10 mouse cellular contexts compared by ENCODE assay signal in the genomic region with DNA sequence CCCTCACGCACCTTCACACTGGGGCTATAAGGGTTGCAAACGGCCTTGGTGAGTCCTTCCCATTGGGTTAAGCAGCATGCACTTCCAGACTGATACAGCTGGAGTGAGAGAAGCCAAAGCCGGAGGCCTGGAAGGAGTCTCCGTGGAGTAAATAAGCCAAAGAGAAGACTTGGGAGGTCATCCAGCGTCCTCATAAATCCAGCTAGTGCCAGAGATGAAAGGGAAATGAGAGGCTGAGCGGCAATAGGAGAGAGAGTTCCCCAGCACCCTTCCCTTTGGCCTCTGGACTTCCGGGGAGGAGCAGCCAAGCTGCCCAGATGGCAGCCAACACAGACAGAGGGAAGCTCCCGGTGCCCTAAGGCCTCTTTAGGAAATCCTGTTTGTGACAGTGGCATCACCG. TPM values are rescaled to one million over a fixed set of nuclear protein-coding genes. Genes with fewer than 3 reads are reported as not detected.
DNase-seq lines count a peak whose midpoint lies in the region; ATAC-seq lines count a peak whose summit lies in the region.
"Had no signal": no experiment of that assay in that cellular context is flagged by ENCODE, and none has a peak within 500 bp of the region (broad histone marks: within the 10 kb centered on the region; RNA-seq: fewer than 3 reads in every experiment).

No protein-coding gene starts in this region.

- peak; percentile 76 for ATAC-seq in lung, embryonic 16.5 days (ENCODE audit: low read depth)
- no peak for ATAC-seq in hindbrain, embryonic 16.5 days

- no peaks in the 10 kb centered on the region for H3K36me3 ChIP-seq in lung, embryonic 16.5 days (ENCODE audit: control insufficient read depth, insufficient read depth, low read length)
- no peaks in the 10 kb centered on the region for H3K36me3 ChIP-seq in hindbrain, embryonic 16.5 days (ENCODE audit: control insufficient read depth, insufficient read depth, low read length)
- H3K36me3 ChIP-seq: embryonic facial prominence, embryonic 15.5 days; neural tube, embryonic 12.5 days had no signal

- no peak overlapping the region for H3K9ac ChIP-seq in lung, embryonic 16.5 days (ENCODE audit: low read length)
- no peak overlapping the region for H3K9ac ChIP-seq in hindbrain, embryonic 16.5 days (ENCODE audit: low read depth, low read length)
- H3K9ac ChIP-seq: embryonic facial prominence, embryonic 15.5 days; neural tube, embryonic 12.5 days had no signal

- no peaks in the 10 kb centered on the region for H3K27me3 ChIP-seq in lung, embryonic 16.5 days (ENCODE audit: control insufficient read depth, insufficient read depth, low read depth, low read length)
- H3K27me3 ChIP-seq in hindbrain, embryonic 16.5 days (replicated peaks; ENCODE audit: control insufficient read depth, insufficient read depth, low read length) = no peaks in the 10 kb centered on the region
- H3K27me3 ChIP-seq: embryonic facial prominence, embryonic 15.5 days; neural tube, embryonic 12.5 days had no signal

- H3K27ac ChIP-seq in lung, embryonic 16.5 days (ENCODE audit: low read length) = peak overlapping the region; percentile 74
- no peak overlapping the region for H3K27ac ChIP-seq in hindbrain, embryonic 16.5 days (ENCODE audit: low read depth, low read length)
- H3K27ac ChIP-seq: embryonic facial prominence, embryonic 15.5 days; neural tube, embryonic 12.5 days had no signal

- no peak overlapping the region for H3K4me2 ChIP-seq in lung, embryonic 16.5 days (ENCODE audit: low read depth, low read length)
- no peak overlapping the region for H3K4me2 ChIP-seq in hindbrain, embryonic 16.5 days (ENCODE audit: low read length)
- H3K4me2 ChIP-seq: embryonic facial prominence, embryonic 15.5 days; neural tube, embryonic 12.5 days had no signal

- peaks cover 23% of the 10 kb centered on the region for H3K4me1 ChIP-seq in lung, embryonic 16.5 days (replicated peaks; ENCODE audit: control insufficient read depth, insufficient read depth, low read length)
- H3K4me1 ChIP-seq in hindbrain, embryonic 16.5 days (ENCODE audit: control insufficient read depth, insufficient read depth, low read depth, low read length) = no peaks in the 10 kb centered on the region

- 46% methylated on average over 9 of the region's 9 CpGs for WGBS in lung, embryonic 16.5 days
- 78% methylated on average over 9 of the region's 9 CpGs for WGBS in hindbrain, embryonic 16.5 days

- DNase-seq in adrenal gland, adult (ENCODE audit: inconsistent age in 2 of 2, low spot score in 1 of 2) = peak; percentile 81 to 92
- peak; percentile 40 for DNase-seq in gastrocnemius, adult 18-20 months (ENCODE audit: low spot score)
- DNase-seq in kidney, adult 18-20 months = peak; percentile 71
- DNase-seq in natural killer cell, adult 2 months (ENCODE audit: low spot score in 2 of 2) = no peak
- DNase-seq in cerebellum, adult 8-10 months = no peak
- DNase-seq in left cerebral cortex, adult 18-20 months (ENCODE audit: low spot score in 2 of 2) = no peak

- no peaks in the 10 kb centered on the region for H3K9me3 ChIP-seq in lung, embryonic 16.5 days (ENCODE audit: control insufficient read depth, low read length)
- H3K9me3 ChIP-seq in hindbrain, embryonic 16.5 days (ENCODE audit: control insufficient read depth, low read length) = no peaks in the 10 kb centered on the region
- H3K9me3 ChIP-seq: embryonic facial prominence, embryonic 15.5 days; neural tube, embryonic 12.5 days had no signal

- no peak overlapping the region for H3K4me3 ChIP-seq in lung, embryonic 16.5 days (ENCODE audit: low read length)
- H3K4me3 ChIP-seq in hindbrain, embryonic 16.5 days (ENCODE audit: low read length) = no peak overlapping the region
- H3K4me3 ChIP-seq: embryonic facial prominence, embryonic 15.5 days; neural tube, embryonic 12.5 days had no signal

RNA-seq across cellular contexts. Expression of gene Fam133b, which starts 52.5 kb away (rescaled TPM):
- 10 to 100 TPM in 1 of 2 experiments, 1 to 10 TPM in 1; 9.5 to 12.0 TPM for total RNA-seq in gastrocnemius, adult 18-20 months (2021)
- polyA plus RNA-seq in lung, embryonic 16.5 days (2015; fragmentation: Nextera tagmentation; extraction: Ambion mirVana) = 25.7 and 31.6 TPM in 2 replicates
- polyA plus RNA-seq in hindbrain, embryonic 16.5 days (2015; fragmentation: Nextera tagmentation; extraction: Ambion mirVana) = 17.9 and 20.1 TPM in 2 replicates
- total RNA-seq in left cerebral cortex, adult 18-20 months (2021) = 10 to 100 TPM; 45.8 to 46.6 TPM

Comparison
In these comparisons a context has a peak if more than half of its experiments do, and no peak if none do; other contexts are left out.
1. DNase-seq: peak in adrenal gland, adult (2 of 2), gastrocnemius, adult 18-20 months (single experiment) and kidney, adult 18-20 months (single experiment); none in natural killer cell, adult 2 months (0 of 2), cerebellum, adult 8-10 months (single experiment) and left cerebral cortex, adult 18-20 months (0 of 2).